Mouse (Mus musculus) ES-E14 (cell line): Measurements from ENCODE around the gene Ddb1.

Experiments
- ZC3H11A ChIP-seq: IDR thresholded peaks from 2 replicates; pipeline ENCODE4 v1.6.1; 2012; ENCODE audit warnings: low read depth, mild to moderate bottlenecking, inconsistent platforms, low read length, borderline replicate concordance
- ZNF384 ChIP-seq: IDR thresholded peaks from 2 replicates; pipeline ENCODE4 v1.6.1; 2012; ENCODE audit warnings: low read depth, low read length, inconsistent platforms

DNA sequence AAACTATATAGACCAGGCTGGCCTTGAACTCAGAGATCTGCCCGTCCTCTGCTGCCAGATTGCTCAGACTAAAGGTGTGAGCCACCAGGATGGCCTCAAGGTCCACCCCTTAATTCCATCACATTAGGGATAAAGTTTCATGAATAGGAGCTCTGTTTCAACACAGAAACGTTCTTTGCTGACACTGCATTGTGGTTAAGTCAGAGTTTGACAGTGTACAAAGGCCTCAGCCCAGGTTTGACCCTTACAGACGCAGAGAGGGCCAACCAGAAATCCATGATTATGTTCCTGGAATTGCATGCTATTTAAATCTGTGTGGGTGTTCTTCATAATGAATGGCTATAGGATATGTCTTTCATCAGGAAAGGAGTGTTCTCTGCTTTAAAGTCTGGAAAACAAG, 14.8 kb upstream of the Ddb1 start:
- TF ChIP-seq ZC3H11A, result no peak
- TF ChIP-seq ZNF384, result no peak
